Mouse (Mus musculus): ENCODE data around the gene Rbpjl.

Gene Rbpjl

DNA sequence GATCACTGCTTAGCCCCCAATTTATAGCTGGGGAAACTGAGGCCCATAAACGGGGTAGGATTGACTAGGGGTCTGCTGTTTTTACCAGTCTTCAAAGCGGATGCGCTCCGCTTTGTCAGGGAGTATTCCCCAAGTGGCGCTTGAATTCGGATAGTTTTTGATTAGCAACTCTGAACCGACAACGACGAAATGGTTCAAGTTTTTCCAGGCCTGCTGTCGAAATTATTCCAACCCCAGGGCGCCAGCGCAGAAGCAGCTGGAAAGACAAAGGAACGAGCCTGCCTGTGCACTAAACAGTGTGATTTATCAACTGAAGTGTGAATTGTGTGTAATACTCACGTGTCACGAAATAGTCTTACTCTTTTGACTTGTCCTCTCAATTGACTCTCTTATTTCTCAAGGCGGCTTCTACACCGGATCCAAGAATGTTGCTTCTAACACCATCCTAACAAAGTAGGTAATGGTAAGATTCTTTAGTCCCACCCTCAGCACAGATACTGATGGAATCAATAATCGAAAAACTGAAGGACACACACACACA, 40.6 kb downstream of the Rbpjl start, which contains the start of gene Sdc4:
Gene Sdc4, minus strand, starts transcription at position 428 of the 541 bp plus-strand sequence.
- in situ Hi-C loops (cut with MboI; ENCODE audit: low sequenced_read_pairs) = no loop called here

- in situ Hi-C loops (cut with MboI; ENCODE audit: low sequenced_read_pairs) = no loop called here
These were observed 41.8 kb downstream of the Rbpjl start for GRCm38 (mm10) chr2:164444701-164445100.

GRCm38 (mm10) chr2:164445399-164446085, 42.6 kb downstream of the Rbpjl start:
- in situ Hi-C loops (cut with MboI; ENCODE audit: low sequenced_read_pairs) = no loop called here

DNA sequence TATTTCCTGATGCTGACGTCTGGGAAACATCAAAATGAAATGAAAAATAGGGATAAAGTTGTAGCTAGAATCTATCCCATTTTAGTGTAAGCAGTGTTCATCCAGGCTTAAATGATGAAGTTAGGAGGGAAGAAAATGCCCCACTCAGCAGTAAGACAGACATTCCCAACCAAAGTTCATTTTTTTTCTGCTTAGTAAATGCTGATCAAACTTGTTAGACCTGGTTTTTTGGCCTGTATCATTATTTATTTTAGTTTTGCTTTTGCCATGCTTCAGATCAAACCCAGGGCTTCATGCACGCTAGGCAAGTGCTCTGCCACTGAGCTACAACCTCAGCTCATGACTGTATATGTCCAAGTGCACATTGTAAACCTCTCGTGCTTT, 43.1 kb downstream of the Rbpjl start:
- in situ Hi-C loops (cut with MboI; ENCODE audit: low sequenced_read_pairs) = no loop called here

GRCm38 (mm10) chr2:164448140-164448539, 45.2 kb downstream of the Rbpjl start:
- in situ Hi-C loops (cut with MboI; ENCODE audit: low sequenced_read_pairs) = no loop called here

- in situ Hi-C loops (cut with MboI; ENCODE audit: low sequenced_read_pairs) = no loop called here
These were observed 46.0 kb downstream of the Rbpjl start for GRCm38 (mm10) chr2:164448921-164449320.

DNA sequence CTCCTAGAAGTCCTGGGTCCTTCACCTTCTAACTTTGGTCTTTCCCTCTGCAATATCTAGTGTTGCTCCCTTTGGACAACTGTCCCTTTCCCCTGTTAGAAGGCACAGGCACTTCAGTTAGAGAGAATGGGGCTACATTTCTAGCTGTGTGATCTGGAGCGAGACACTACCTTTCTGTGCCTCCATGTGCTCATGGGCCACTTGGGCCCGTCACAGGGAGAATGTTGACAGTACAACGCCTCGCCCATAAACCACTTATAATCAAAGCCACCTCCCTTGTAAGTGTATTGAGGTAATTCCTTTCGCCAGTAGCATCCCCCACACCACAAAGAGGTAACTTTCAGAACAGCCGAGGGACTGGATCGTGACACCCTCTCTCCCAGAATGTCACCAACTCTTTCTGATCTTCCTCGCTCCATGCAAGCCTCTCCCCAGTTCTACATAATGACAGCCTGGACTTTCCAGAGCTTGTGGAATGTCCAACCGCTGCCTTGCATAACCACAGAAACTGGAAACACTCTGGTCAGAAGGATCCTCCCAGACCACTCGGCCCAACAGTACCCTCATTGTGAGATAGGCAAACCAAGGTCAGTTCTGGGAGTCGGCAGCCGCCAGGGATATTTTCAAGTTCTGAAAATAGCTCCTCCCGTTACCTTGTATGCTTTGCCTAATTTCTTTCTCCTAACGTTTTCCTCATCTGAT, 46.6 kb downstream of the Rbpjl start:
- in situ Hi-C loops (cut with MboI; ENCODE audit: low sequenced_read_pairs) = no loop called here

DNA sequence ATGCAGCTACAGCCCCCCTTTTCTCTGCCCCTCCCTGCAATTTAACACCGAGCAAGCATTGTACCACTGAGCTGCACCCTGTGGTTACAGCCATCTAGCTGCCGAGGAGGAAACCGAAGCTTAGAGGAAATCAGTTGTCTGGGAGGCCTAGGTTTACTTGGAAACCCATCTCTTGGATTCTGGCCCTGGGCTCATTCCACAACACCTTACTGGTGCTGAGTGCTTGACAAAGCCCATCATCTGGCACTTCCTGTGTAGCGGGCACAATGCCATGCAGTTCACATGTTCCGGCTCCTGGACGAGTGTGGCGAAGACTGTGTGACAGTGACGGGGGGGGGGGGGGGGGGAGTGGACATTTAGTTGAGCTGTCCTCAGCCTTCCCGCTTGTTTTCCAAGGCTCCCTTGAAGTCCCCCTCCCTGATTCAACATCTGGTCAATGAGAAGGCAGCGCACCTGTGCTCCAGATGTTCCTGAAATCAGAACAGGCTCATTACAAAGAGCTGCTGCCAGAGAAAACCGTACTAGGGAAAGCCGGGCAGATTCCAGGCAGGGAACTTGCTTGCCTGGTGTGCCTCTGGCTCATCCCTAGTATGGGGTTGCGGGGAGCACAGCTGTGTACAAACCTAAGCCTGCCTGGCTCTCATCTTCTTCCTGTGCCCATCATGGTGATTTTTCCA, 49.2 kb downstream of the Rbpjl start:
- in situ Hi-C loops (cut with MboI; ENCODE audit: low sequenced_read_pairs) = no loop called here

- in situ Hi-C loops (cut with MboI; ENCODE audit: low sequenced_read_pairs) = no loop called here
These were observed 50.3 kb downstream of the Rbpjl start for GRCm38 (mm10) chr2:164453047-164453757.

GRCm38 (mm10) chr2:164453887-164454500, 51.1 kb downstream of the Rbpjl start:
- in situ Hi-C loops (cut with MboI; ENCODE audit: low sequenced_read_pairs) = no loop called here

- in situ Hi-C loops (cut with MboI; ENCODE audit: low sequenced_read_pairs) = no loop called here
These were observed 51.9 kb downstream of the Rbpjl start for GRCm38 (mm10) chr2:164454846-164455245.

DNA sequence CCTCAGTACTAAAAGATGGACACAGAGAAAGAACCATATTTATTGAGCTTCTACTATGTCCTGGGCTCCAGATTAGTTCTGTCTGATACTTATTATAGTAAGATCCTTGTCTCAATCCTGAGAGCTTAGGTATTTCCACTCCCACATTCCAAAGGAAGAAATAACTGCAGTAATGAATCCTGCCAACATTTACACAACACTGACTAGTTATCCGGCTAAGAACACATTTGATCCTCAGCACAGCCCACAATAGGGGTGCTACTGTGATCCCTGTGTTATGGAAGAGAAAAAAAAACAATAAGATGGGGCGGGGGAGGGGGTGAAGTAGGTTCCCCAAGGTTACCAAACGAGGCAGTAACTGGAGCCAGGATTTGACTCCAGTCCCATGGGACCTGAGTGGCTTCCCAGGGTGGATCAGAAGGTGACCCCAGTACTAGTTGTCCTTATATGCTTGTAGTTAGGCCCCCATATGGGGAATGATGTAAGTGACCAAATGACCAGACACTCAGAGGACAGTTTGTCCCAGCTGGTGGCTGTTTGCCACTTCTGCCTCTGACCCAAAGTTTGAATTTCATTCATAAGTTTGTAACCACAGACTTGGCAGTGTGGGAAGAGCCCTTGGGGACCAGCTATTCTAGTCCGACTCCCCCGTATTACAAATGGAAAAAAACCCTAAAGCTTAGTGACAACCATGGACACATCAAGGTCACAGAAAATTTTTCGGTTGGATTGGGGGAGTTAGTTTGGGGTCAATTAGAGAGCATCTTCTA, 52.7 kb downstream of the Rbpjl start:
- in situ Hi-C loops (cut with MboI; ENCODE audit: low sequenced_read_pairs) = no loop called here

GRCm38 (mm10) chr2:164456413-164456812, 53.5 kb downstream of the Rbpjl start:
- in situ Hi-C loops (cut with MboI; ENCODE audit: low sequenced_read_pairs) = no loop called here

GRCm38 (mm10) chr2:164456864-164457300, 53.9 kb downstream of the Rbpjl start, which contains the start of gene Sys1:
Gene Sys1 (plus strand): TSS chr2:164456964.
- in situ Hi-C loops (cut with MboI; ENCODE audit: low sequenced_read_pairs) = no loop called here

DNA sequence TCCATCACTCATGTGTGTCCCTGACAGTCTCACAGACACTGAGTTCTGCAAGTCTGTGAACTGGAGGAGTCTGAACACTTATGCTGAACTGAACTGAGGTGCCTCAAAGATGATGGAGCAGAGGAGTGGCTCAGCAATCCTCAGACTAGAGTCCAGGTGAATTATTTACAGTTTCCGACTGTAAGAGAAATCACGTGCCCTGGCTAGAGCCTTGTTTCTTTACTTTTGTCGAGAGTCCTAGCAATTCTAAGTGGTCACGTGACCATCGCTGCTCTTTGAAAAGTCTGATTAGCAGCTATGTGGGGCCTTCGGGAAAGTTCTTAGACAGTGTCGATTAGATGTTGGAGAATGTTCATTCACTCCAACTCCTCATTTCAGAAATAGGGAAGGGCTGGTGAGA, 55.0 kb downstream of the Rbpjl start:
- in situ Hi-C loops (cut with MboI; ENCODE audit: low sequenced_read_pairs) = no loop called here

DNA sequence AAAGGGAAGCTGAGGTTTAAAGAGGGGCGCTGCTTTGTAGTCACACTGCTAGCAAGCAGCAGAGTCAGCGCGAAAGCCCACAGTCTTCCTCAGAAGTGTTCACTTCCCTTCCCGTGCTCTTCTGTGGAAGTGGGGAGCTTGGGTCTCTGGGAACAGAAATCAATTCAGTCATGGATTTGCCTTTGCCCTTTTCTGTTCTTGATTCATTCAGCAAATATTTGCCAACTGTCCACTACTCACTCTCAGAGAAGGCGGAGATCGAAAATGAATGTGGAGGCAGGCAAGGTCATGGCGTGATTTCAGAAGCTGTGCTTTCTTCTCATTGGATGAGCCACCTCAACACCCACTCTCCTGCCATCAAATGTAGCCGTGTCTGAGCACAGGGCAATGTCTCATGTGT, 55.6 kb downstream of the Rbpjl start:
- in situ Hi-C loops (cut with MboI; ENCODE audit: low sequenced_read_pairs) = no loop called here

DNA sequence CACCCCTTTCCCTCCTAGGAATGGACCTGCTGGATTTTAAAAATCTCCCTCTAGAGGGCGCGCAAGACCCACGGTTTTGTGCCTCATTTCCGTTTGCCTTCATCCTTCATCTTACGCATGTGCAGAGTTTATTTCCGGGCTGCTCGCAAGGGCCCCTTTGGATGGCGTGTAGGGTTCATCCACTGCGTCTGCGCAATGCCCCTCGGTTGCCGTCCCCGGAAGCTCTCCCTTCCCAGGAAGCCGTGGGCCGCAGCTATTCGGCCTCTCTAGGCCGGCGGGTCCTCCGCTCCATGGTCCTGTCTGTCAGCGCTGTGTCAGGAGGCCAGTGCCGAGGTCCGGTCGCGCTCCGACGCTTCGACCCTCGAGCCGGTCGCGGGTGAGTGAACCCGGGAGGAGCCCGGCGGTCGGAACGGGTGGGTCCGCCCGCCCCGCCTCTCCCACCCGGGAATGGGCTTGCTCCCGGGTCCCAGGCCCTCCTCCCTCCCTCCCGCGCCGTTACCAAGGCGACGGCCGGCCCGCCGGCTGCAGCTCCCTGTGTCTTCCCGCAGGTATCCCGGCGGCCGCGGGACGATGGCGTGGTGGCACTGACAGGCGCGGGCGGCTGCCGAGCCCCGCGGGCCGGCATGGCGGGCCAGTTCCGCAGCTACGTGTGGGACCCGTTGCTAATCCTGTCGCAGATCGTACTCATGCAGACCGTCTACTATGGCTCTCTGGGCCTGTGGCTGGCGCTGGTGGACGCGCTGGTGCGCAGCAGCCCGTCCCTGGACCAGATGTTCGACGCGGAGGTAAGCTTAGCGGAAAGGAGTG, 58.0 kb downstream of the Rbpjl start, which contains the start of gene Gm20458:
Gene Gm20458, plus strand, starts transcription at position 223 of the 807 bp plus-strand sequence.
- in situ Hi-C loops (cut with MboI; ENCODE audit: low sequenced_read_pairs) = no loop called here

All from CH12F3 (cell line).